Mouse (Mus musculus) brain, embryonic 14.5 days (tissue): ENCODE results near the gene Cxcl9.

Source experiments
- CTCF ChIP-seq: fragments of 200-500 bp; IDR thresholded peaks from 2 replicates; pipeline ENCODE4 v1.5.1; 2012; ENCODE audit warnings: inconsistent platforms, mild to moderate bottlenecking, moderate library complexity, borderline replicate concordance; ENCODE audit not compliant: insufficient read depth, insufficient read length; ENCODE audit errors: extremely low read depth
- POLR2A ChIP-seq: fragments of 200-500 bp; IDR thresholded peaks from 2 replicates; pipeline ENCODE4 v1.6.1; 2012; ENCODE audit warnings: mild to moderate bottlenecking, inconsistent platforms, borderline replicate concordance; ENCODE audit not compliant: poor library complexity, insufficient read depth, insufficient read length, severe bottlenecking; ENCODE audit errors: extremely low read depth

- TF ChIP-seq CTCF, result no peak
- no peak for TF ChIP-seq POLR2A
Measured at GRCm38 (mm10) chr5:92345006-92345405, 17.1 kb upstream of the Cxcl9 start.
